Mouse (Mus musculus) CD4-positive, CD25-positive, alpha-beta regulatory T cell, adult 2 months (primary cell): ENCODE data around the gene Ksr2.
A peak's percentile ranks its signal among the peaks of the same experiment; 100 is the strongest.

ENCODE experiments used
- DNase-seq: peaks from one replicate; pipeline ENCODE4 v3.0.0-alpha.2; 2012; ENCODE audit warnings: low read depth, low spot score

Gene Ksr2

DNA sequence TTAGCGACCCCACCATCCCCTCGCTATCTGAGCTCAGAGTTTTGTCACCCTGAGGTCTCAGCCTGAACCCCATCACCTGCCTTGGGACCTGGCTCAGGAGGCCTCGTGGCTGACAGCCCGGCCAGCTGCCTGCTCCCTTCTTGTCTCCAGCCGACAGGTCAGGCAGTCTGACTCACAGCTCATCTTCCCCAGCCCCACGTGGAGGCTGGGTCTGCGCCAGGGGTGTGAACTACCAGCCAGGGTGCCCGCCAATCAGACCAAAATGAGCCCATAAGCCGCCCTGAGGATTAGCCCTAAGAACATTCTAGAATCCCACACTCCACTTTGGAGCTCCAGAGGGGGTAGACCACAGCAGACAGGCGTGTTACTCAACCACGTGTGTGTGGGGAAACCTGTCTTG lies 365.4 kb downstream of the Ksr2 start:
- DNase-seq, result no peak

- DNase-seq, result no peak
Measured at GRCm38 (mm10) chr5:117780681-117781080, 366.9 kb downstream of the Ksr2 start, which contains the start of gene Nos1. Gene Nos1, plus strand, starts transcription at chr5:117781032.

GRCm38 (mm10) chr5:117781178-117781577 lies 367.4 kb downstream of the Ksr2 start:
- DNase-seq, result no peak

DNA sequence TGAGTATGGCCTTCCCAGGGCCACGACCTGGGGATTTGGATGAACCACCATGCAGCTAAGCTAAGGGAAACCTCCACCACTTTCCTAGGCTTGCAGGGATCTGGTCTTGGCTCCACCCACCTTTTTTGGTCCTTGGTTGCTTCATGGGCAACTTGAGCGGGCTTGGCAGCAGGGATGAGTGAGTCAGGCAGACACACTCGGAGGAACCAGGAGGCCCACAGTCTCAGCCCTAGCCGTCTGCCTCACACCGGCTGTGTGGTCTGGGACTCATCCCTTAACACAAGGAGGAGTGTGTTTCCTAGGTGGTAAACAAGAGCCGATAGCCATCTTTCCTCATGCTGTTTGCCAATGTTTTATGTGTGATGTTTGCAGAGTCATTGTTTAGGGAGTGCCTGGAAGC lies 376.3 kb downstream of the Ksr2 start:
- DNase-seq, result no peak

DNA sequence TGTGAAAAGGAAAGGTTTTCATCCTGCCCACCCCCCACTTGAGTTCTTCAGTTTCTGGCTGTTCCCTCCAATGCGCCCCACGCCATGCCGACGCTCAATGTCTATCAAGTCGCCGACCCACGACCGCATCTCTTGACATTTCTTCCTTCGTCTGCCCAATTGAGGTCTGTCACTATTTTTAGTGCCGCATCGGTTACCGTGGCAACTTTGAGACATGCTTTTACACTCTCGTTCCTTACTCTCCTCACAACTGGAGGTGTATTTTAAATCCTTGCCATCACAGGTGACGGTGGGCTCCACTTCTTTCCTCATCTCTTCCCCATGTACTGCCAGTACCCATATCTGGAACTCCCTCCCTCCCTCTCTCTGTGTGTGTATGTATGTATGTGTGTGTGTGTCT lies 378.1 kb downstream of the Ksr2 start:
- no peak for DNase-seq

GRCm38 (mm10) chr5:117800849-117801248 lies 387.0 kb downstream of the Ksr2 start:
- DNase-seq, result no peak

DNA sequence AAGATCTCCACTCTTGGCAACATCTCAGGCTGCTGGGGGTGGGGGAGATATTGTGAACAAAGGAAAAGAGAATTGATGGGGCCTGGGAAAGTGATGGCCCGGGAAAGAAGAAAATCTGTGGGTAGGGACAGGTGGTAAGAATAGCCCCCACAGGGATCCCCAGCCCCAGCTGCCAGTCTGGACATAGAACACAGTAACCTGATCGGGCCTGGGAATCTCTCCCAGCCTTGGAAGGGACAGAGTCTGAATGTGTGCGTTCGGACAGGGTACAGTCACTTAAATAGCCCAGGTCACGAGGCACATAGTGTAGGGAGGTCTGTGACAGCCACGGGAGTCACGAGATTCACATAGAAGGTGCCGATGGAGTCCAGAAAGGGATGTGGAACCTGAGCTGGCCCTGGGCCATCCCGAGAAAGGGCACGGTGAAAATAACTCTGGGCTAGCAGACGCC lies 388.3 kb downstream of the Ksr2 start:
- DNase-seq, result no peak

DNA sequence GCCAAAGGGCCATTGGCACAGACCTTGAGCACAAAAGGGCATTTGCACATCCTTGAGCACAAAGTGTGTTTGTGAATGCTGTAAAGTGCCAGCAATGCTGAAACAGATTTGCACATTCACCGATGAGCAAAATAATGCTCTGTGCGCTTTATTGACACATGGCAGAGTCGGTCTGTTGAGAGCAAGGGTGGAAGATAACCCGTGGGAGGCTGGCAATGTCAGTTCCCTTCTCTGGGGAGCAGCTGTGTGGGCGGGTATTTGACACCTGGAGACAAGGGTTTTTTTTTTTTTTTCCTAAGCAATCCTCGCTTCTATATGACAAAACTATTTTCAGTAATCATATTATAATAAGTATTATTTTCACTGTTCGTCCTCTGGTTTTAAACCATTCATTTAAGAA lies 389.8 kb downstream of the Ksr2 start:
- no peak for DNase-seq

- DNase-seq, result no peak
Measured at GRCm38 (mm10) chr5:117810930-117811329, 397.1 kb downstream of the Ksr2 start.

DNA sequence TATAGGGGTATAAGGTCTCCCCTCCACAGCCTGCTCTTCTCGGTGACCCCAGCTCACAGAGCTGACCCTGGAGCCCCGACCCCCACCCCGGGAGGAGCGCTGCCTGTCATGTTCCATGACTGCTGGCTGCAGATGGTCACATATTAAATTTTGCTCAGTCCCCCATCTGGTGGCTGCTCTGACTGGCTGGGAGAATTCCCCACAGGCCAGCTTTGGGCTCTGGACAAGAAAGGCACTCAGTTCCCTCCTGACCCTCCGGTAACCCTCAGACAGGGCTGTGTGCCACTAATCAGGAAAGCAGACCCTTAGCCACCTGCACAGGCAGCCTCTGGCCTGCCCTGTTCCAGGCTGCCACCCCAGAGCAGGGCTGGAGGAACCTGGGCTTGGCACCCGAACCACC lies 405.0 kb downstream of the Ksr2 start:
- DNase-seq, result no peak

DNA sequence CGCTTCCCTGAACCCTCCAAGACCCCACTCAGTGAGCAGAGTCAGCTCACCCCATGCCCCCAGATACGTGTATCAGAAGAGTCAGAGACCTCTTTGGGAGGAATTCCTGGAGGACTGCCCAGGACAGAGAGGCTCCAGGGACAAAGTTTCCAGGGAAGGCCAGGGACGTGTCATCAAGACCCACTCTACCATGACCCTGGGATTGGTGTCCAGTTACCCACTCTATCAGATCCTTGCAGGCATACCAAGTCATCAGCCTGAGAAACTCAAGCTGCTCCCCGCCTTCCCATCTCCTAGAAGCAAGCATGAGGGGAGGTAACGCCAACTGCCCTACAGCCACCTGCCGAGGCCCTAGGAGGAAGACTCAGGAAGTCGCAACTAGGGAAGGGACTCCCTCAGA lies 406.6 kb downstream of the Ksr2 start:
- DNase-seq, result no peak

DNA sequence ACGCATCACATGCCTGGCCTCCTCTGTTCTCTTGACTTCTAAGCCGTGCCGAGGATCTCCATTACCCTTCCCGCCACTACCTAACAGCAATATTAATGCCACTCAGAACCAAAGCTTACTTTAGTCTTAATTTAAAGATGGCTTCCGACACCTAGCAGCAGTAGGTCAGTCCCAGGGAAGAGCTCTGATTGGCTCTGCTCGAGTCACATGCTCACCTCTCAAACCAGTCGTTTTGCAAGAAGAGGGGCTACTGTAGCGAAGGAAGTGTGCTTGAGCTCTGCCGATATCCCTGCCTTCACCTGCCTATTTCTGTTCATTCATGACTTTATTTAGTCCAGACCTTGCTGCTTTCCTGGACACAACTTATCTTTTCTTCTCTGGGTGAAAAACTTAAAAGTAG lies 410.0 kb downstream of the Ksr2 start:
- DNase-seq, result no peak

- DNase-seq, result peak; percentile 36
Measured at GRCm38 (mm10) chr5:117824486-117824885, 410.7 kb downstream of the Ksr2 start.
